Mouse (Mus musculus) kidney, embryonic 14.5 days (tissue): Measurements from ENCODE around the gene Ndufa12. TPM values are rescaled to one million over a fixed set of nuclear protein-coding genes. Genes with fewer than 3 reads are reported as not detected.

Source experiments
- ATAC-seq: fragments of 200-750 bp; cut with Nextera tagmentation; 2 replicates; pipeline ENCODE4 v1.8.0; 2017; ENCODE audit warnings: moderate number of reproducible peaks, mild to moderate bottlenecking, moderate TSS enrichment, moderate library complexity; ENCODE audit not compliant: low FRiP score, low TSS enrichment
- H3K27ac ChIP-seq: fragments of 300-500 bp; sonication (generic); 2 replicates; pipeline ENCODE4 v1.5.1; 2014; ENCODE audit warnings: low read depth, mild to moderate bottlenecking, low read length, moderate library complexity, mixed read lengths
- H3K27me3 ChIP-seq: fragments of 300-500 bp; sonication (generic); 2 replicates; pipeline ENCODE4 v1.6.1; 2014; ENCODE audit warnings: mild to moderate bottlenecking, low read length; ENCODE audit not compliant: control insufficient read depth, insufficient read depth
- H3K36me3 ChIP-seq: fragments of 300-500 bp; sonication (generic); 2 replicates; pipeline ENCODE4 v1.6.1; 2014; ENCODE audit warnings: low read length, mixed read lengths; ENCODE audit not compliant: control insufficient read depth, insufficient read depth
- H3K4me1 ChIP-seq: fragments of 300-500 bp; sonication (generic); 2 replicates; pipeline ENCODE4 v1.6.1; 2014; ENCODE audit warnings: low read length, mixed read lengths; ENCODE audit not compliant: control insufficient read depth, insufficient read depth
- H3K4me2 ChIP-seq: fragments of 300-500 bp; sonication (generic); replicated peaks from 2 replicates; pipeline ENCODE4 v1.6.1; 2014; ENCODE audit warnings: low read depth, mild to moderate bottlenecking, low read length
- H3K4me3 ChIP-seq: fragments of 300-500 bp; sonication (generic); 2 replicates; pipeline ENCODE4 v1.5.1; 2014; ENCODE audit warnings: mild to moderate bottlenecking, low read length
- H3K9ac ChIP-seq: fragments of 300-500 bp; sonication (generic); 2 replicates; pipeline ENCODE4 v1.6.1; 2014; ENCODE audit warnings: low read depth, mild to moderate bottlenecking, low read length, moderate library complexity
- H3K9me3 ChIP-seq: fragments of 300-500 bp; sonication (generic); 2 replicates; pipeline ENCODE4 v1.6.1; 2016; ENCODE audit warnings: low read length; ENCODE audit not compliant: control insufficient read depth
- WGBS: fragments of 180-500 bp; shearing (Covaris S2); extraction: QIAGEN DNeasy Blood & Tissue Kit; methylation state at CpG from one replicate; pipeline ENCODE4 v1.1.7; 2014; 5-methylcytosine and 5-hydroxymethylcytosine counted together
- polyA plus RNA-seq: library from polyadenylated mRNA; unstranded; fragments of >200 nt; fragmentation: Nextera tagmentation; extraction: Ambion mirVana; gene quantifications from 2 replicates; pipeline ENCODE4 v1.2.1, GENCODE M21; 2014

Ndufa12 gene
- polyA plus RNA-seq = 526 and 667 TPM in 2 replicates

DNA sequence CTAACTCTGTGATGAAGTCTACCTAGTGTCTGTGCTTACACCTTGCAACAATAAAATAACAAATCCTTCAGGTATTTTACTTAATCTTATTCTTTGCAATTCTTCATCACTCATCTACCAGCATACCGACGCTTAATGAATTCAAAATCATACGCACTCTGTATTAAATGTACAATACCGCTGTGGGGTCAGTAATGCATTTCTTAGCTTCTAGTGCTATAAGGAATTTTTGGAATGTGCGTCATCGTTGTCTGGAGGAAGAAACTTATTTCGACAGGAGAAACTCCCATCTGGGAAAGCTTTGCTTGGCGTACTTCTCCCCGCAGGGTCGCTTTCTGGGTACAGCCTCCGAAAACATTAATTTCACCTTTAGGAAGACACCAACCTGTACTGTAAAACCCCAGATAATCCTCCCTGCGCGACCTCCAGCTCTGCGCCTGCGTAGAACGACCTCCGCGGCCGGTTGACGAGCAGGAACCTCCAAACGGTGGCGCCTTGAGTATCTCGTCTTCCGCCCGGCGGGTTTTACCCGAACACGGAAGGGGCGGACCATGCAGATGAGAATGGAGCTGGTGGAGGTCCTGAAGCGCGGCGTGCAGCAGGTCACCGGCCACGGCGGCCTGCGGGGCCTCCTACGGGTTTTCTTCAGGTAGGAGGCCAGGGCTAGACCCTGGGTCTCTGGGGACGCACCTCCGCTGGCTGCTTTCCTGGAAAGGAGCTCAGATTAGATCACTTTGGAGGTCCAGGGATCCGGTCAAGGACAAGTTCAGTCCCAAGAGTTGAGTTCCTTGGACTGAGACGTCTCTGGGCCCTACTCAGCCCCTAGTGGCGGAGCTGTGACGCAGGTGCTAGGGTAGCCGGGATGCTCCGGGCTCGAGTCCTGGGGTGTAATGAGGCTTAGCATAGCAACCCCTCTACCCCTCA, at the start of gene Ndufa12:
Ndufa12 (plus strand) TSS at position 239 of the 924 bp plus-strand sequence.
- H3K4me2 ChIP-seq = peak within 1 kb of the TSS; percentile 82
- no peaks in the 10 kb centered on the region for H3K9me3 ChIP-seq
- H3K27ac ChIP-seq = peak within 1 kb of the TSS; percentile 83
- H3K27me3 ChIP-seq = no peaks in the 10 kb centered on the region
- WGBS = under 1% methylated on average over 46 of the region's 46 CpGs
- peak within 1 kb of the TSS; percentile 86 for H3K4me3 ChIP-seq
- H3K4me1 ChIP-seq = 0 out of 2 replicates have a peak, but pooled peaks cover 4% of the 10 kb centered on the region
- peak within 1 kb of the TSS; percentile 82 for H3K9ac ChIP-seq
- H3K36me3 ChIP-seq = peaks cover 34% of the 10 kb centered on the region
- peak; percentile 96 for ATAC-seq

- 75% methylated on average over 4 of the region's 4 CpGs for WGBS
- H3K4me1 ChIP-seq = peaks cover 12% of the 10 kb centered on the region
- no peak overlapping the region for H3K4me2 ChIP-seq
- H3K27ac ChIP-seq = 0 out of 2 replicates have a peak overlapping the region, but pooled peaks have one; percentile 53
- no peak overlapping the region for H3K4me3 ChIP-seq
- no peak for ATAC-seq
- H3K27me3 ChIP-seq = no peaks in the 10 kb centered on the region
- no peak overlapping the region for H3K9ac ChIP-seq
- H3K36me3 ChIP-seq = peaks cover 2% of the 10 kb centered on the region; the same call in 1 of the 2 replicates
- H3K9me3 ChIP-seq = no peaks in the 10 kb centered on the region
These were observed 47.0 kb upstream of the Ndufa12 start for GRCm38 (mm10) chr10:94151488-94151887.

DNA sequence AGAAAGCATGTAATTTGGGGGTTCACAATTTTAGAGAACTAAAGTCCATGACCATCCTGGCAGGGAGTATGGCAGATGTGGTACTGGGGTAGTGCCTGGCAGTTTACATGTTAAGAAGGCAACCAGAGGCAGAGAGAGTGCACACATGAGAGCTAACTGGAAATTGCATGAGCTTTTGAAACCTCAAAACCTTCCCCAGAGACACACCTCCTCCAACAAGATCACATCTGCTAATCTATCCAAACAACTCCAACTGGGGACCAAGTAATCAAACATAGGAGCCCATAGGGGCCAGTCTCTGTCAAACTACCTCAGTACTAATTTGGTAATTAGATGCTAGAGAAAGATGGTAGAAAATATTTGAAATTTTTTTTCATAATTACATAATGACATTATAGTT, 44.7 kb upstream of the Ndufa12 start:
- no peaks in the 10 kb centered on the region for H3K27me3 ChIP-seq
- H3K27ac ChIP-seq = no peak overlapping the region
- no peak overlapping the region for H3K4me3 ChIP-seq
- peaks cover 15% of the 10 kb centered on the region for H3K36me3 ChIP-seq
- no peaks in the 10 kb centered on the region for H3K9me3 ChIP-seq
- no peak overlapping the region for H3K9ac ChIP-seq
- peaks cover 10% of the 10 kb centered on the region for H3K4me1 ChIP-seq
- no peak overlapping the region for H3K4me2 ChIP-seq
- no peak for ATAC-seq

DNA sequence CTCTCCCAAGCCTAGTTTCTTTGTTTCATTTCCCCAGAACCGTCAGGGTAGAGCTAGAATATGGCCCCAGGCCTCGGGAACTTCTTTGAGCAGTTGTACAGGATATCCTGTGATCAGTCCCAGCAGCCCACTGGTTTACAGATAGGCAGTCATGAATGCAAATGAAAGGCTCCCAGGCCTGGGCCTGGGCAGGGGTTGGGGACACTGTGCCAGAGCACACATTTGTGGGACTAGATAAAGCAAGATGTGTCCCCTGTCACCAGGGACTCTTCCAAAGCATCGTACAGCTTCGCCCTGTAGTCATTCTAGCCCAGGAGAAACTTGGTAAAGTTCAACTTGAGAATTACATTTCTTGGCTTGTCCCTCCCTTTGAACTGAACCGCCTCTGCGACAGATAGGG, 39.6 kb upstream of the Ndufa12 start:
- Histone ChIP-seq H3K4me1 (no peaks in the 10 kb centered on the region), H3K4me3 (no peak overlapping the region), H3K27me3 (no peaks in the 10 kb centered on the region), H3K27ac (no peak overlapping the region), H3K36me3 (peaks cover 47% of the 10 kb centered on the region), H3K9ac (no peak overlapping the region), H3K4me2 (no peak overlapping the region), H3K9me3 (no peaks in the 10 kb centered on the region)
- WGBS = 83% methylated on average over 6 of the region's 6 CpGs
- no peak for ATAC-seq

GRCm38 (mm10) chr10:94159406-94159805, 39.1 kb upstream of the Ndufa12 start:
- WGBS = 88% methylated on average over 4 of the region's 4 CpGs
- H3K27ac ChIP-seq = no peak overlapping the region
- no peak overlapping the region for H3K4me2 ChIP-seq
- H3K36me3 ChIP-seq = peaks cover 50% of the 10 kb centered on the region
- no peak for ATAC-seq
- H3K4me1 ChIP-seq = no peaks in the 10 kb centered on the region
- no peaks in the 10 kb centered on the region for H3K9me3 ChIP-seq
- no peak overlapping the region for H3K9ac ChIP-seq
- H3K4me3 ChIP-seq = no peak overlapping the region
- no peaks in the 10 kb centered on the region for H3K27me3 ChIP-seq

- H3K9me3 ChIP-seq = no peaks in the 10 kb centered on the region
- H3K4me2 ChIP-seq = no peak overlapping the region
- H3K27ac ChIP-seq = no peak overlapping the region
- H3K9ac ChIP-seq = no peak overlapping the region
- H3K4me1 ChIP-seq = no peaks in the 10 kb centered on the region
- H3K4me3 ChIP-seq = no peak overlapping the region
- WGBS = 95% methylated on average over 5 of the region's 5 CpGs
- H3K36me3 ChIP-seq = peaks cover 55% of the 10 kb centered on the region
- no peak for ATAC-seq
- H3K27me3 ChIP-seq = no peaks in the 10 kb centered on the region
These were observed 37.3 kb upstream of the Ndufa12 start for GRCm38 (mm10) chr10:94161051-94161765.

DNA sequence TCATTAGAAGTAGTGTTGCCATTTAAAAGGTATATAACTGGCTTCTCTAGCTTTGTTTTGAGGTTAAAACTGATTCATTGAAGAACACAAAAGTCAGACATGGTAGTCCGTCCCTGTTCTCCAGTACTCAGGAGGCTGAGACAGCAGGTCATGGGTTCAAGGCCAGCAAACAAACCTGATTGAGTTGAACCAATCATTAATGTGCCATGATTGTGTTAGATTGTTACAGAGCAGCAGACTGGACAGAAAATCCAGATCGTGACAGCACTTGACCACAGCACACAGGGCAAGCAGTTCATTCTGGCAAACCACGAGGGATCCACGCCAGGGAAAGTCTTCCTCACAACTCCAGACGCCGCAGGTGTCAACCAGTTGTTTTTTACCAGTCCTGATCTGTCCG, 36.5 kb upstream of the Ndufa12 start:
- Histone ChIP-seq H3K4me1 (no peaks in the 10 kb centered on the region), H3K9me3 (no peaks in the 10 kb centered on the region), H3K36me3 (peaks cover 60% of the 10 kb centered on the region), H3K4me3 (no peak overlapping the region), H3K27ac (no peak overlapping the region), H3K9ac (no peak overlapping the region), H3K27me3 (no peaks in the 10 kb centered on the region), H3K4me2 (no peak overlapping the region)
- no peak for ATAC-seq
- 91% methylated on average over 7 of the region's 7 CpGs for WGBS

DNA sequence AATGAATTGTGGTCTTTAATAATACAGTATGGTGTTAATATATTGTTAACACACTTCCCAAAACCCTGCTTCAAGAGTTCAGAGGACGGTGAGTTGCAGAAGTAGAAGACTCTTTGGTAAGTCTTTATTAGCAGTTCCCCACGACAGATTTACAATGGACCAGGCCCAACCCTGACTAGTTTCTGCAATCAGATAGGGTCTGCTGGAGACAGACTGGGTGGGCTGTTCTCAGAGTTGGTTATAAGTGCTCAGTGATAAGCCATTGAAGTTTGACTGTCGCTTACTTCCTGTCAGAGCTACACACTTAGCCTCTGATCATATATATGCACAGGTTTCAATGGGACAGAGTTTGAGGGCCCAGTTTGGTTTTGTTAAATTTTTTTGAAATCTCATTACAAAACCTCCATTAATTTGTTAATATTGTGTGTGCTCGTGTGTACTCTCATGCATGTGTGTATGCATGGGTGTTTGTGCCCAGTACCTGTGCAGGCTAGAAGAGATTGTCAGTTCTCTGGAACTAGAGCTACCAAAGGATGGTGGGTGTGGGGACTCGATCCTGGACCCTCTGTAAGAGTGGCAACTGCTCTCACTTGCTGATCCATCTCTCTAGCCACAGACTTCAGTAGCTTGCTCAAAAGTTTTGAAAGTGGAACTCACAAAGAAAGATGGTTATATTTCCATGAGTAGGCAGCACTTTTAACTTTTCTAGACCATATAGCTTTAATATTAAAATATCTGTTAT, 34.2 kb upstream of the Ndufa12 start:
- no peak overlapping the region for H3K27ac ChIP-seq
- H3K4me3 ChIP-seq = no peak overlapping the region
- H3K27me3 ChIP-seq = no peaks in the 10 kb centered on the region
- WGBS = 72% methylated on average over 5 of the region's 5 CpGs
- no peak overlapping the region for H3K4me2 ChIP-seq
- no peak overlapping the region for H3K9ac ChIP-seq
- H3K4me1 ChIP-seq = no peaks in the 10 kb centered on the region
- ATAC-seq = no peak
- H3K36me3 ChIP-seq = peaks cover 63% of the 10 kb centered on the region
- H3K9me3 ChIP-seq = no peaks in the 10 kb centered on the region
